Mouse (Mus musculus) frontal cortex, postnatal 36 days (tissue): ENCODE data around the gene Skp2.

Source experiments
- DNase-seq, 2 experiments: peaks; one replicate each; pipeline ENCODE4 v3.0.0; 2022; ENCODE audit warnings: low spot score in 2 of 2

Skp2 gene

GRCm38 (mm10) chr15:9075608-9076200, 79.5 kb downstream of the Skp2 start:
- DNase-seq = no peak

GRCm38 (mm10) chr15:9074671-9075070, 80.6 kb downstream of the Skp2 start:
- no peak for DNase-seq

DNA sequence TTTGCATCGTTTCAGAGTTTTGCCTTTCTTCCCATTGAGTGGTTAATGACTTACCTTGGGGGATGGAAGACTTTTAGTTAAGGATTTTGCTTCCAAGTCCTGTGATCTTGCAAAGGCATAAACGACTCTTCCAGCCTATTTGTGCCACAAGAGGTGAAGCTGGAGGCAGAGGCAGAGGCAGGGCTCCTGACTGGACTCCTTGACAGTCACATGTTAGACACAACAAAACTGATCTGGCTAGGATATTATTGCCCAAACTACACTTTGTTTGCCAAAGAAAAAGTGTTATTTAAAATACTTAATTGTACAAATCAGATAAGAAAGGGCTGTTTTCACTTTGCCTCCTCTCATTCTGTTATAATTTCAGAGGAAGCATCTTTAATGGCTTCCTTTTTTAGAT, 81.1 kb downstream of the Skp2 start:
- no peak for DNase-seq

DNA sequence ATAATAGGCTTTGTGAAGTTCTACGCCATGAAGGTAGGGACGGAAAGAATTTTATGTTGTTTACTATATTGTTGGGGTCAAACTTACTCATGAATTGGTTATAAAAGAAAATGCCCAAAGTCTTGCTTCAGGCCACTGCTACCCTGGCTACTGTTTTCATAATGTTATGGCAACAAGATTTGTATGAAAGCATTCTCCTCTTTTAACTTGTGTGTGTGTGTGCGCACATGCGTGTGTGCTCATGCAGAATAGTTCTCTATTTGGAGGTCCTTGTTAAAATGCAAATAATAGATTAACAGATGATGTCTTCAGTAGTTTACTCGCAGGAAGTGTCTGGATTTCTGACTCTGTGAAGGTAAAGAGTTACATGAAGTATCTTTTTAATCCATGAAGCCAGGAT, 81.5 kb downstream of the Skp2 start:
- no peak for DNase-seq

DNA sequence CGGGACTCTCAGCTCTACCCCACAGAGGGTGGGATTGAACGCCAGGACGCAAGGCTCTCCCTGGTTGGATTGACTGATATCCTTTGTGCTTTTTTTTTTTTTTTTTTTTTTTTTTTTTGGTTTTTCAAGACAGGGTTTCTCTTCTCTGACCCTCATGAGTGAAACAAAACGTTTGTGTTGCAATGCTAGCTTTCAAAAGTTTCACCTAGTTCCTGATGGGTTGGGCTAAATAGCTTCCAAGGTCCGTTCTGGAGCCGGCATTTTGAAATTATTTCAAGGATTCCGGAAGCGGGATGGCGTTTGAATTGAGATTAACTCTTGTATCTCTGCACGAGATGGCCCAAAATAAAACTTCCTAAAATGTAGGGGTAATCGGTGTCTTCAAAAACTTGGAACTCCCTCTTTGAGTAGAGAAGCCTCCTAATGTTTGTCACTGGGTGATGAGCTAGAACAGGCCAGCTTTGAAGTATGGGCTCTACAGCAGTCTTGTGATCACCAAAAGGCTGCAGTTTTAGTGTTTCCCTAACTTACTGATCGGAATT, 82.1 kb downstream of the Skp2 start:
- DNase-seq = no peak

DNA sequence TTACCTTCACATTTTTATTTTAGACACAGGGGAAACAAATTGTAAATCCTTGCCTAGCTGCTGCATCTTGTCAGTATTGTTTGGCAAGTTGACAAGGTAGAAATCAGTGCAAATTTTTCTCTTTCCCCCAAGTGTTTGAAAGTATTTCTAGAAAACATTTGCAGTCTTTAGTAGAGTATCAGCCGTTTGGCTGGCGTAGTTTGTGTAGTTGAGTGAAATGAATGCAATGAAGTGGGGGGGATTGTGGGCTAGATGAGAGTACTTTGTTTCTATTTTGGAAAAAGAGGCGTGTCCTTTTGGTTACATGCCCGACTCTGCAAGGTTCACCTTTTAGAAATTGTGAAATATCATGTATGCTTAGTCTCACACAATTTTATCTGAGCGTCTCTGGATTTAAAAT, 82.6 kb downstream of the Skp2 start:
- DNase-seq = no peak

DNA sequence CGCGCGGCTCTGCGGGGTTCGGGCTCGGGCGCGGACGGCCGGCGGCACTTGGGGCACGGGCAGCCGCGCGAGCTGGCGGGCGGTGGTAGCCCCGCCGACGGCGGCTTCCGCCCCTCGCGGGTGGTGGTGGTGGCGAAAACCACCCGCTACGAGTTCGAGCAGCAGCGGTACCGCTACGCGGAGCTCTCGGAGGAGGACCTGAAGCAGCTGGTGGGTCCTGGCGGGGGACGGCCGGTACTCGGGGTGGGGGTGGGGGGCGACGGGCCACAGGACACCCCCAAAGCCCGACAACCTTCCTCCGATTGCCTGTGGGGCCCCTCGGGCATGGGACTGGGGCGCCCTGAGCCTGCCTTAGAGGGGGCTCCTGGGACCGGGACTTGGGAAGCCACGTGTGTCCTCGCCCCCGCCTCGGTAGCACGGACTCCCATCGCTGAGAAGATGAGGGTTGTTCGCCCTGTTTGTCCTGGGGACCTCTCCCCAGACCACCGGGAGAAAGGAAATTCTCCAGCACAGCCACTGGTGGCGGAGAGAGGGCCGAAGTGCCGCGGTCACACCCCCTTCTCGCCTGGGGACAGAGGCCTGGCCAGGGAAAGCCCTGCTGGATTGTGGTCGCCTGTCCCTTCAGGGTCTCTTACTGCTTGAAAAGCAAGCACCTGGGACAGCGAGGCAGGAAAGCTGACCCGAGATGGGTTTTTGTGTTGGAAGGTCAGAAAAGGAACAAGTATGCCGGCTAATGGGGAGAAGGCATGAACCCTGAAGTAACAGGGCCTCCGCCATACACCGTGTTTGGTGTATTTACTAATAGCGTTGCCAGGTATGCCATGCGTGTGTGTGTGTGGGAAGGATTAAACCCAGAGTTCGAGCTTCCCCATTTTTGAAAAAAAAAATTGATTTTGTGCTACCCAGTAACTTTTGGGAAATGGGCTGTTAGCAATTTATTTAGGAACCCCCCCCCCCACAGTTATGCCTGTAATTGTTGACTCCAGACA, 83.4 kb downstream of the Skp2 start:
- peak in 1 of 2 experiments; percentile 29 for DNase-seq

DNA sequence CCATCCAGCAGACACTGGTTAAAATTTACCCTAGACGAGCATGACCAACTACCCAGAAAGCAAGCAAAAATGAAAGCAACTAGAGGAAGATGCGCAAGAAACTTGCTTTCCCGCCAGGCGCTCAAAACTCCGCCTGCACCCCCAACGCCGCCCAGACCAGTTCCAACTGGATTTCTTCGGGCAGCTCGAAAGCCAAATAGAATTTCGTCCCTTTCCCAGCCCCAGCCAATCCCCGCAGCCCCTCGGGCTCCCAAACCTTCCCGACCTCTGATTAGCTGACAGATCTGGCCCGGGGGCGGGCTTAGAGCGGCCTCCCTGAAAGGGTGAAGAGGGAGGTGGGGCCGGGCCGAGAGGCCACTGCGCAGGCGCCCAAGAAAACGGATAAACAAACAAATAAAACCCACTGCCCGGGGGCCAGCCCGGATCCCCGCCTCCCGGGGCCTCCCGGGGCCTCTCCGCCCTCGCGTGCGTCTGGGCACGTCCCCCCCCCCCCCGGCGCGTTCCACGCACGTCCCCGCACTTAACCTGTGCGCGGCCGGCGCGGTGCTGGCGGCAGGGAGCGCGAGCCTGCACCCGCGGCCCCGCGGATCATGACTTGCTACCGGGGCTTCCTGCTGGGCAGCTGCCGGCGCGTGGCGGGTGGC, 84.2 kb downstream of the Skp2 start, which contains the start of gene Nadk2:
TSS of gene Nadk2 (plus strand) at position 349 of the 644 bp plus-strand sequence.
- peak; percentile 96 to 97 for DNase-seq

- no peak for DNase-seq
These were observed 84.9 kb downstream of the Skp2 start for GRCm38 (mm10) chr15:9070353-9070752.

DNA sequence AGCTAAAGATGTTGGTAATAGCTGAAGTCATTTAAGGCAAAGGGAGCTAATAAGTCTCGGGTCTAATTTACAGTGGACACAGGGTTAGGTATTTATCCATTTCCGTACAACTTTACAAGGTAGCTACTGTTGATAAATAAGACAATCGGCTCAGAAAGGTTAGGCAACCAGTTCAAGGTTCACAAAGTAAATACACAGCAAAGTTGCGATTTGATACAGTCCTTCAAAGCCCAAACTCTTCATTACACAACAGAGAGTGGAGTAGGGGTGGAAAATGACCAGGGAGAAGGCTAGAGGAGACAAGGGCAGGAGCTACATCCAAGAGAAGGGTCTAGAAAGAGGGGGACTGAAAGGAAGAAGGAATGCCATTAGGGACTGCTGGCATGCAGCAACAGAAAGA, 86.3 kb downstream of the Skp2 start:
- no peak for DNase-seq
